Mouse (Mus musculus) cerebellum, postnatal 25 days (tissue): Measurements from ENCODE around the gene Ccdc121.
"Not testable (repeated sequence)": the region's sequence is repeated elsewhere in the genome, so short reads cannot be mapped to it uniquely, and the experiment has no call there.

Source experiments
- DNase-seq, 2 experiments: peaks; one replicate each; pipeline ENCODE4 v3.0.0; 2021; ENCODE audit warnings: mixed read lengths in 2 of 2

The Ccdc121 gene

GRCm38 (mm10) chr1:181510855-181511254 lies 396 bp downstream of the Ccdc121 start:
- not testable (repeated sequence) for DNase-seq

- no peak for DNase-seq
These were observed 5.9 kb downstream of the Ccdc121 start for GRCm38 (mm10) chr1:181505367-181505766.

GRCm38 (mm10) chr1:181503471-181503870 lies 7.8 kb downstream of the Ccdc121 start:
- DNase-seq = no peak

GRCm38 (mm10) chr1:181484696-181485095 lies 26.6 kb downstream of the Ccdc121 start:
- DNase-seq = no peak

- DNase-seq = no peak
These were observed 34.7 kb downstream of the Ccdc121 start for GRCm38 (mm10) chr1:181476557-181476956.

- DNase-seq = no peak
These were observed 35.1 kb downstream of the Ccdc121 start for GRCm38 (mm10) chr1:181476141-181476540.

- no peak for DNase-seq
These were observed 41.8 kb downstream of the Ccdc121 start for GRCm38 (mm10) chr1:181469415-181469814.

- no peak for DNase-seq
These were observed 44.0 kb downstream of the Ccdc121 start for GRCm38 (mm10) chr1:181467321-181467670.

- peak in 1 of 2 experiments; percentile 49 for DNase-seq
These were observed 44.5 kb downstream of the Ccdc121 start for GRCm38 (mm10) chr1:181466601-181467320.

GRCm38 (mm10) chr1:181466040-181466439 lies 45.2 kb downstream of the Ccdc121 start:
- no peak for DNase-seq

GRCm38 (mm10) chr1:181465027-181465426 lies 46.2 kb downstream of the Ccdc121 start:
- no peak for DNase-seq

GRCm38 (mm10) chr1:181462906-181463179 lies 48.4 kb downstream of the Ccdc121 start:
- DNase-seq = no peak

GRCm38 (mm10) chr1:181462051-181462905 lies 49.0 kb downstream of the Ccdc121 start:
- DNase-seq = no peak

GRCm38 (mm10) chr1:181461484-181461883 lies 49.8 kb downstream of the Ccdc121 start:
- no peak for DNase-seq

GRCm38 (mm10) chr1:181460283-181460682 lies 51.0 kb downstream of the Ccdc121 start:
- no peak for DNase-seq
